Mouse (Mus musculus): ENCODE results near the gene Rmnd5a. TPM values are rescaled to one million over a fixed set of nuclear protein-coding genes. Genes with fewer than 3 reads are reported as not detected.

The Rmnd5a gene
- polyA plus RNA-seq, 1 experiment: 40.3 TPM

- Histone ChIP-seq H3K27ac (ENCODE audit: insufficient read depth, low read depth, low read length) (peak overlapping the region; percentile 45; the same call in 1 of the 2 replicates), H3K36me3 (ENCODE audit: control insufficient read depth, insufficient read depth, low read length) (no peaks in the 10 kb centered on the region), H3K27me3 (replicated peaks; ENCODE audit: control insufficient read depth, insufficient read depth, low read length) (no peaks in the 10 kb centered on the region), H3K4me1 (ENCODE audit: control insufficient read depth, insufficient read depth, low read length) (peaks cover 28% of the 10 kb centered on the region), H3K4me3 (ENCODE audit: insufficient read depth, low read depth, low read length) (no peak overlapping the region)
- peak; percentile 54 for DNase-seq
- WGBS: 36% methylated on average over 6 of the region's 6 CpGs
- TF ChIP-seq CTCF (conservative IDR thresholded peaks at IDR 0.05; ENCODE audit: insufficient read depth, insufficient read length, low read depth, low read length) (no peak), POLR2A (IDR thresholded peaks at IDR 0.05; ENCODE audit: low read depth, low read length) (no peak)
Observed at GRCm38 (mm10) chr6:71420848-71421247, 19.6 kb downstream of the Rmnd5a start.

GRCm38 (mm10) chr6:71418874-71419273 is 21.6 kb downstream of the Rmnd5a start:
- Histone ChIP-seq H3K4me1 (ENCODE audit: control insufficient read depth, insufficient read depth, low read length) (peaks cover 25% of the 10 kb centered on the region), H3K27me3 (replicated peaks; ENCODE audit: control insufficient read depth, insufficient read depth, low read length) (no peaks in the 10 kb centered on the region), H3K36me3 (ENCODE audit: control insufficient read depth, insufficient read depth, low read length) (no peaks in the 10 kb centered on the region), H3K27ac (ENCODE audit: insufficient read depth, low read depth, low read length) (no peak overlapping the region), H3K4me3 (ENCODE audit: insufficient read depth, low read depth, low read length) (no peak overlapping the region)
- TF ChIP-seq CTCF (conservative IDR thresholded peaks at IDR 0.05; ENCODE audit: insufficient read depth, insufficient read length, low read depth, low read length) (no peak), POLR2A (IDR thresholded peaks at IDR 0.05; ENCODE audit: low read depth, low read length) (no peak)
- WGBS: 70% methylated on average over 3 of the region's 3 CpGs
- DNase-seq: peak; percentile 41

DNA sequence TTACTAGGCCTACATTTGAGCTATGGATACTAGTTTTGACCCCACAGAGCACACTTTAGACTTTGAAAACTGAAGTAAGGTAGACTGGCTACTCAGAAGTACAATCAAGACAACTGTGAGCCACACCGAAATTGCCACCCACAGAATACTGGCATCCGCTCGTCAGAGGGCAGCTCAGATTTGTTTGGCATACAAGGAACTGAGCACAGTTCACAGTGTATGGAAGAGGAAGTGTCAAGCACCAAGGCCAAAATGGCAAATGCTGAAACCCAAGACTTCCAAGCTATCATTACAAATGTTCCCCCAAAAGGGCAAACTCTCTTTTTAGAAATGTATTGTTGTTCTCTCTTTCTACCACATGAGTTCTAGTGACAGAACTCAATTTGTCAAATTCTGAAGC is 25.0 kb downstream of the Rmnd5a start:
- Histone ChIP-seq H3K36me3 (ENCODE audit: control insufficient read depth, insufficient read depth, low read length) (no peaks in the 10 kb centered on the region; the same call in 1 of the 2 replicates), H3K27me3 (replicated peaks; ENCODE audit: control insufficient read depth, insufficient read depth, low read length) (no peaks in the 10 kb centered on the region), H3K4me3 (ENCODE audit: insufficient read depth, low read depth, low read length) (no peak overlapping the region), H3K27ac (ENCODE audit: insufficient read depth, low read depth, low read length) (no peak overlapping the region; the same call in 1 of the 2 replicates), H3K4me1 (ENCODE audit: control insufficient read depth, insufficient read depth, low read length) (peaks cover 12% of the 10 kb centered on the region)
- DNase-seq: no peak
- 78% methylated on average over 3 of the region's 3 CpGs for WGBS
- TF ChIP-seq POLR2A (IDR thresholded peaks at IDR 0.05; ENCODE audit: low read depth, low read length) (no peak), CTCF (conservative IDR thresholded peaks at IDR 0.05; ENCODE audit: insufficient read depth, insufficient read length, low read depth, low read length) (no peak)

DNA sequence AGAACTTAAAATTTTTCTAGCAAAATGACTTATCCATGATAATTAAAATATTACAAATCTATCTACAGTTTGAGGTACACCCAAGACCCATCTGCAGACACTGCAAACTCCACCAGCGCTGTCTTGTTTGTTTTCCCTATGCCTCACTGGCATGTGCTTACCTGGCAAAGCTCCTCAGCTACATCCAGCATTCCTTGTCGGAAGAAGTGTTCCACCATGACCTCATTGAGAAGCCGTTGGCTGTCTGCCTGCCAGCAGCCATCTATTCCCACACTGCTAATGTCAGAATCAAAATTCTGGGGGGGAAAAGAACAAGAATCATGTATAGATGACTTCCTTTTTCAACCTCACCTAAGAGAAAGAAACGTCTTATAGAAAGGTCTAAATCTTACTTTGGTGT is 25.8 kb downstream of the Rmnd5a start:
- peak; percentile 69 for DNase-seq
- peaks cover 7% of the 10 kb centered on the region; the same call in 1 of the 2 replicates for H3K4me1 ChIP-seq (ENCODE audit: control insufficient read depth, insufficient read depth, low read length)
- TF ChIP-seq POLR2A (IDR thresholded peaks at IDR 0.05; ENCODE audit: low read depth, low read length): no peak
- TF ChIP-seq CTCF (conservative IDR thresholded peaks at IDR 0.05; ENCODE audit: insufficient read depth, insufficient read length, low read depth, low read length): no peak
- H3K36me3 ChIP-seq (ENCODE audit: control insufficient read depth, insufficient read depth, low read length): no peaks in the 10 kb centered on the region; the same call in 1 of the 2 replicates
- H3K4me3 ChIP-seq (ENCODE audit: insufficient read depth, low read depth, low read length): no peak overlapping the region
- no peak overlapping the region for H3K27ac ChIP-seq (ENCODE audit: insufficient read depth, low read depth, low read length)
- H3K27me3 ChIP-seq (replicated peaks; ENCODE audit: control insufficient read depth, insufficient read depth, low read length): no peaks in the 10 kb centered on the region
- WGBS: 39% methylated on average over 4 of the region's 4 CpGs

DNA sequence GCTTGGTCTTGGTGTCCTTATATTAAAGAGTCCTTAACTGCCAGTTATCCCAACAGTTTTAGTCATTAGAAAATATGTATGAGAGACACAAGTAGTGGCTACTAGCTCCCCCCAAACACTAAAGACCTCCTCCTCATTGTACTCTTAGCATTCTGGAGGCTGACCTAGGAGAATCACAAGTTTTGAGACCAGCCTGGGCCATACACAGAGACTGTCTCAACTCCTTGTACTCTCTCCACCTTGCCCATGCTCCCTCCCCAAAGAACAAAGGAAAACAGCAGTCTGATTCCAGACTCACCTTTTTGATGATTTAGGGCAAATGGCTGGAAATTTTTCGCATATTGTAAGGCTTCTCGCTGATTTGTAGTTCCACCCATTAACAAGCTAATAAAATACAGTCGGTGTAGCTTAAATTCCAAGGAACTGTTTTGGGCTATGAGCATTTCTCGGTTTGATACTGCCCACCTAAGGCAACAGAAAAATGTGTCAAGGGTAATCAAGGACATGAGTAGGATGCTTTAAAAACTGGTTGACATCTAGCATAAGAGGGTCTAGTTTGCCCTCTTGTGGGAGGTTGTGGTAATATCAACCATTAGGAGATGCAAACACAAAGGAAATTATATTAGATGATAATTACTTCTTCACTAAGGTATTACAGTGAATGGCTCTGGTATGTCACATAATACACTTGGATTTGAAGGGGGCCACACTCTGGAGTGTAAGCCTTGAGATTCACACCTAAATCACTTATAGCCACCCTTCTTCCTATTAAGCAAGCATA is 41.4 kb downstream of the Rmnd5a start:
- Histone ChIP-seq H3K27ac (ENCODE audit: insufficient read depth, low read depth, low read length) (no peak overlapping the region), H3K27me3 (replicated peaks; ENCODE audit: control insufficient read depth, insufficient read depth, low read length) (no peaks in the 10 kb centered on the region), H3K4me1 (ENCODE audit: control insufficient read depth, insufficient read depth, low read length) (no peaks in the 10 kb centered on the region; the same call in 1 of the 2 replicates), H3K4me3 (ENCODE audit: insufficient read depth, low read depth, low read length) (no peak overlapping the region), H3K36me3 (ENCODE audit: control insufficient read depth, insufficient read depth, low read length) (peaks cover 5% of the 10 kb centered on the region)
- TF ChIP-seq POLR2A (IDR thresholded peaks at IDR 0.05; ENCODE audit: low read depth, low read length): no peak
- 0 out of 2 replicates have a peak, but pooled peaks have one; percentile 12 for TF ChIP-seq CTCF (conservative IDR thresholded peaks at IDR 0.05; ENCODE audit: insufficient read depth, insufficient read length, low read depth, low read length)
- peak; percentile 46 for DNase-seq
- WGBS: 72% methylated on average over 4 of the region's 4 CpGs

GRCm38 (mm10) chr6:71396761-71397160 is 43.7 kb downstream of the Rmnd5a start:
- TF ChIP-seq POLR2A (IDR thresholded peaks at IDR 0.05; ENCODE audit: low read depth, low read length): no peak
- TF ChIP-seq CTCF (conservative IDR thresholded peaks at IDR 0.05; ENCODE audit: insufficient read depth, insufficient read length, low read depth, low read length): no peak
- Histone ChIP-seq H3K27me3 (replicated peaks; ENCODE audit: control insufficient read depth, insufficient read depth, low read length) (no peaks in the 10 kb centered on the region), H3K36me3 (ENCODE audit: control insufficient read depth, insufficient read depth, low read length) (peaks cover 6% of the 10 kb centered on the region), H3K4me1 (ENCODE audit: control insufficient read depth, insufficient read depth, low read length) (no peaks in the 10 kb centered on the region; the same call in 1 of the 2 replicates), H3K4me3 (ENCODE audit: insufficient read depth, low read depth, low read length) (no peak overlapping the region), H3K27ac (ENCODE audit: insufficient read depth, low read depth, low read length) (no peak overlapping the region)
- DNase-seq: no peak
- 91% methylated on average over 6 of the region's 6 CpGs for WGBS

DNA sequence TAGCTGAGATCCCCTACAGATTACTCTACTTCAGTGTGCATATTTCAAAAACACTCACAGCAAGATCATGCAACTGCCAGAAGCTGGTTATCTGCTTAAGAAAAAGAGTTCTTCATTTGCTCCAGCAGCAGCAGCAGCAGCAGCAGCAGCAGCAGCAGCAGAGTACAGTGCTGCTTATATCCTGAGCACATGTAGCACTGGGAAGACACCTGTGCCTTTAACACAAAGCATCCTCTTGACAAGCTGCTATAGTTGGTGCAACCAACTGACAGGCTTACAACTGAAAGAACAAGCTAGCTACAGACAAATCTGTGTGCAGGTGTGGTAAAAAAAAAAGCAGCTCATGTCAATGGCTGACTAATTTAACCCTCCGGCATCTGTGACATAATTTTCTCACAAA is 44.4 kb downstream of the Rmnd5a start:
- no peak overlapping the region for H3K4me3 ChIP-seq (ENCODE audit: insufficient read depth, low read depth, low read length)
- no peak for DNase-seq
- no peak overlapping the region for H3K27ac ChIP-seq (ENCODE audit: insufficient read depth, low read depth, low read length)
- peaks cover 6% of the 10 kb centered on the region for H3K36me3 ChIP-seq (ENCODE audit: control insufficient read depth, insufficient read depth, low read length)
- TF ChIP-seq POLR2A (IDR thresholded peaks at IDR 0.05; ENCODE audit: low read depth, low read length): no peak
- no peak for TF ChIP-seq CTCF (conservative IDR thresholded peaks at IDR 0.05; ENCODE audit: insufficient read depth, insufficient read length, low read depth, low read length)
- H3K4me1 ChIP-seq (ENCODE audit: control insufficient read depth, insufficient read depth, low read length): no peaks in the 10 kb centered on the region; the same call in 1 of the 2 replicates
- no peaks in the 10 kb centered on the region for H3K27me3 ChIP-seq (replicated peaks; ENCODE audit: control insufficient read depth, insufficient read depth, low read length)
- 94% methylated on average over 1 of the region's 1 CpGs for WGBS

All from kidney, adult 2 months (tissue).